Mouse (Mus musculus): ENCODE measurements around the gene Grasp.
A peak's percentile ranks its signal among the peaks of the same experiment; 100 is the strongest.

Gene Grasp

GRCm38 (mm10) chr15:101228866-101229590 lies 5.0 kb downstream of the Grasp start:
- DNase-seq (ENCODE audit: low spot score in 2 of 2), result no peak

- no peak for DNase-seq (ENCODE audit: low spot score in 2 of 2)
Measured at GRCm38 (mm10) chr15:101230503-101230902, 6.5 kb downstream of the Grasp start.

GRCm38 (mm10) chr15:101230995-101231647 lies 7.1 kb downstream of the Grasp start:
- DNase-seq (ENCODE audit: low spot score in 2 of 2), result no peak

GRCm38 (mm10) chr15:101231648-101232180 lies 7.7 kb downstream of the Grasp start:
- no peak for DNase-seq (ENCODE audit: low spot score in 2 of 2)

- DNase-seq (ENCODE audit: low spot score in 2 of 2), result no peak
Measured at GRCm38 (mm10) chr15:101232607-101233006, 8.6 kb downstream of the Grasp start.

- no peak for DNase-seq (ENCODE audit: low spot score in 2 of 2)
Measured at GRCm38 (mm10) chr15:101233183-101233582, 9.2 kb downstream of the Grasp start.

GRCm38 (mm10) chr15:101233641-101234275 lies 9.8 kb downstream of the Grasp start:
- no peak for DNase-seq (ENCODE audit: low spot score in 2 of 2)

GRCm38 (mm10) chr15:101234611-101235341 lies 10.8 kb downstream of the Grasp start:
- no peak for DNase-seq (ENCODE audit: low spot score in 2 of 2)

- no peak for DNase-seq (ENCODE audit: low spot score in 2 of 2)
Measured at GRCm38 (mm10) chr15:101235342-101235698, 11.3 kb downstream of the Grasp start.

- no peak for DNase-seq (ENCODE audit: low spot score in 2 of 2)
Measured at GRCm38 (mm10) chr15:101235728-101236327, 11.8 kb downstream of the Grasp start.

- no peak for DNase-seq (ENCODE audit: low spot score in 2 of 2)
Measured at GRCm38 (mm10) chr15:101236878-101237277, 12.9 kb downstream of the Grasp start.

- DNase-seq (ENCODE audit: low spot score in 2 of 2), result no peak
Measured at GRCm38 (mm10) chr15:101238885-101239511, 15.0 kb downstream of the Grasp start.

GRCm38 (mm10) chr15:101239821-101240220 lies 15.8 kb downstream of the Grasp start:
- no peak for DNase-seq (ENCODE audit: low spot score in 2 of 2)

- DNase-seq (ENCODE audit: low spot score in 2 of 2), result peak; percentile 92 to 95
Measured at GRCm38 (mm10) chr15:101240799-101241204, 16.8 kb downstream of the Grasp start.

GRCm38 (mm10) chr15:101241236-101241635 lies 17.2 kb downstream of the Grasp start:
- DNase-seq (ENCODE audit: low spot score in 2 of 2), result no peak

GRCm38 (mm10) chr15:101241853-101242252 lies 17.9 kb downstream of the Grasp start:
- DNase-seq (ENCODE audit: low spot score in 2 of 2), result no peak

GRCm38 (mm10) chr15:101242645-101243044 lies 18.7 kb downstream of the Grasp start:
- no peak for DNase-seq (ENCODE audit: low spot score in 2 of 2)

- no peak for DNase-seq (ENCODE audit: low spot score in 2 of 2)
Measured at GRCm38 (mm10) chr15:101244012-101244411, 20.0 kb downstream of the Grasp start.

GRCm38 (mm10) chr15:101246231-101247154 lies 22.5 kb downstream of the Grasp start:
- peak; percentile 75 to 89 for DNase-seq (ENCODE audit: low spot score in 2 of 2)

- no peak for DNase-seq (ENCODE audit: low spot score in 2 of 2)
Measured at GRCm38 (mm10) chr15:101247155-101247498, 23.1 kb downstream of the Grasp start.

Data from frontal cortex, postnatal 25 days (tissue).